Mouse (Mus musculus) cerebellum, adult 2 months (tissue): ENCODE measurements around the gene Prkcq.

ENCODE experiments used
- CTCF ChIP-seq: fragments of 200-500 bp; IDR thresholded peaks from 2 replicates; pipeline ENCODE4 v1.5.1; 2011; ENCODE audit warnings: low read depth, mild to moderate bottlenecking, control low read depth, low read length, moderate library complexity, borderline replicate concordance; ENCODE audit not compliant: insufficient read depth
- POLR2A ChIP-seq: fragments of 200-500 bp; IDR thresholded peaks from 2 replicates; pipeline ENCODE4 v1.6.1; 2011; ENCODE audit warnings: low read length, control low read depth, borderline replicate concordance; ENCODE audit not compliant: insufficient read depth

DNA sequence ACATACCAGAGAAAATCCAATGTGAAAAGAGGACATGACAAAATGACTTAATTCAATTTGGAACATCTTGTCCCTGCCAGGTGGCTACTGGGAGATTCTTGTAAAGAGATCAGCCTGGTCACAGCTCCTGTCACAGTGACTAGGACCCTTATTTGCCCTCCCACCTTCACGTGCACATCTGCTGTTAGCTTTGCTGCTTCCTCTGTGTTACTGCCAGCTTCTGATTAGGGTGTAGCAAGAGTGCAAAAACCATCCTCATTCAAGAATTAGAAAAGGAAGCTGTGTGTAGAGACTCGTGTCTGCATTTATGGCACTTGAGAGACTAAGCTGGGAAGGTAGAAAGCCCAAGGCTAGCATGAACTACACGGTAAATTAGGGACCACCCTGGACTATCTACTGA, 59.2 kb downstream of the Prkcq start:
- no peak for TF ChIP-seq CTCF
- no peak for TF ChIP-seq POLR2A
